Comparison of ENCODE assay signal across 21 mouse cellular contexts in the genomic region with DNA sequence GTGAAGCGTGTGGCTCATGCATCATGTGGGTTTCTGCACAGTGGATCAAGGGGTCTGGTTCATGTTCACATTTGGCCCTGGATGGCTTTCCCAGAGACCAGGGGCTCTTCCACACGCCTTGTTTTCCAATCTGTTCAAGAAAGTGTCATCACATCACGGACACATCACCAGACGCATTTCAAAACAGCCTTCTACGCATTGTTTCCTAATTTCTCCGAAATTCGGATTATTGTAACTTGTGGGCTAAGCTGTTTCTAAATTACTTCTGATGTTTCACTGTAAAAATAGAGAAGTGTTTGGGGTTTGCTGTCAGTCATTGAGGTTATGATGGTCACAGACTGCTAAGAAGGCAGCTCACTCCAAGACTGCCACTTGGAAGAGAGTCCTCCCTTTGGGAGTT.
DNase-seq lines count a peak whose midpoint lies in the region; ATAC-seq and TF ChIP-seq lines count a peak whose summit lies in the region.
"Had no signal": no experiment of that assay in that cellular context is flagged by ENCODE, and none has a peak within 500 bp of the region (broad histone marks: within the 10 kb centered on the region; RNA-seq: fewer than 3 reads in every experiment).

No protein-coding gene starts in this region.

- WGBS in lung, embryonic 16.5 days = 62% methylated on average over 7 of the region's 7 CpGs
- WGBS in lung, adult 2 months = 78% methylated on average over 7 of the region's 7 CpGs

- no peak overlapping the region for H3K4me3 ChIP-seq in lung, embryonic 16.5 days (ENCODE audit: low read length)
- H3K4me3 ChIP-seq in lung, adult 2 months (replicated peaks; ENCODE audit: extremely low read depth, low read depth, low read length) = no peak overlapping the region
- H3K4me3 ChIP-seq: forebrain, embryonic 10.5 days; forebrain, embryonic 13.5 days; hindbrain, embryonic 12.5 days had no signal

- no peak for DNase-seq in lung, adult 2 months
- peak; percentile 56 for DNase-seq in lung, postnatal 36 days
- no peak for DNase-seq in thymus, postnatal 25 days
- no peak for DNase-seq in kidney, postnatal 10 days
- DNase-seq: adrenal gland, postnatal 10 days; adrenal gland, postnatal 36 days; cerebellum, adult 18-20 months; cerebellum, adult 9-10 months; cerebellum, postnatal 14 days; gastrocnemius, postnatal 10 days; gastrocnemius, postnatal 36 days; heart, adult 11 months had no signal

- TF ChIP-seq POLR2A in lung, adult 2 months (IDR thresholded peaks at IDR 0.05; ENCODE audit: borderline replicate concordance, extremely low read depth, low read depth, low read length) = no peak

- no peaks in the 10 kb centered on the region; the same call in 1 of the 2 replicates for H3K36me3 ChIP-seq in lung, embryonic 16.5 days (ENCODE audit: control insufficient read depth, insufficient read depth, low read length)

- no peak for TF ChIP-seq CTCF in lung, adult 2 months (IDR thresholded peaks at IDR 0.05; ENCODE audit: insufficient read depth, low read length)

- H3K27me3 ChIP-seq in lung, embryonic 16.5 days (ENCODE audit: control insufficient read depth, insufficient read depth, low read depth, low read length) = no peaks in the 10 kb centered on the region
- H3K27me3 ChIP-seq: forebrain, embryonic 13.5 days; hindbrain, embryonic 12.5 days had no signal

- peaks cover under 1% of the 10 kb centered on the region for H3K4me1 ChIP-seq in lung, embryonic 16.5 days (replicated peaks; ENCODE audit: control insufficient read depth, insufficient read depth, low read length)
- H3K4me1 ChIP-seq in lung, adult 2 months (ENCODE audit: control insufficient read depth, insufficient read depth, low read length) = no peaks in the 10 kb centered on the region

- H3K9ac ChIP-seq in lung, embryonic 16.5 days (ENCODE audit: low read length) = no peak overlapping the region
- H3K9ac ChIP-seq: forebrain, embryonic 13.5 days; hindbrain, embryonic 12.5 days had no signal

- no peak overlapping the region for H3K27ac ChIP-seq in lung, embryonic 16.5 days (ENCODE audit: low read length)
- H3K27ac ChIP-seq: forebrain, embryonic 10.5 days; forebrain, embryonic 13.5 days; hindbrain, embryonic 12.5 days had no signal

- H3K4me2 ChIP-seq in lung, embryonic 16.5 days (ENCODE audit: low read depth, low read length) = no peak overlapping the region
- H3K4me2 ChIP-seq: forebrain, embryonic 13.5 days; heart, embryonic 11.5 days; hindbrain, embryonic 12.5 days had no signal

- ATAC-seq in lung, embryonic 16.5 days (ENCODE audit: low read depth) = peak; percentile 77
- ATAC-seq in granulocyte monocyte progenitor cell, adult 5-6 weeks (replicated peaks; ENCODE audit: poor library complexity, severe bottlenecking) = peak; percentile 59
- peak; percentile 57 for ATAC-seq in megakaryocyte progenitor cell, adult 5-6 weeks (replicated peaks; ENCODE audit: poor library complexity)
- ATAC-seq: forebrain, embryonic 13.5 days; forebrain, embryonic 16.5 days; hindbrain, embryonic 16.5 days had no signal

- H3K9me3 ChIP-seq in lung, embryonic 16.5 days (ENCODE audit: control insufficient read depth, low read length) = no peaks in the 10 kb centered on the region
- H3K9me3 ChIP-seq: forebrain, embryonic 10.5 days; forebrain, embryonic 13.5 days; hindbrain, embryonic 12.5 days had no signal
